Mouse (Mus musculus) C2C12 (cell line): ENCODE data around the gene Tiam1. TPM values are rescaled to one million over a fixed set of nuclear protein-coding genes. Genes with fewer than 3 reads are reported as not detected.

Experiments
- H3K27me3 ChIP-seq: one replicate; pipeline ENCODE4 v1.6.1; 2011; ENCODE audit not compliant: control insufficient read depth, insufficient read depth, insufficient read length
- H3K36me3 ChIP-seq: one replicate; pipeline ENCODE4 v1.6.1; 2011; ENCODE audit not compliant: control insufficient read depth, insufficient read depth
- H3K4me3 ChIP-seq: one replicate; pipeline ENCODE4 v1.5.1; 2011; ENCODE audit warnings: mild to moderate bottlenecking, control low read depth; ENCODE audit not compliant: poor library complexity, insufficient read depth, severe bottlenecking
- H3K79me2 ChIP-seq: one replicate; pipeline ENCODE4 v1.6.1; 2011; ENCODE audit not compliant: control insufficient read depth, insufficient read depth
- H3K79me3 ChIP-seq: one replicate; pipeline ENCODE4 v1.6.1; 2011; ENCODE audit warnings: low read depth, control low read depth
- H3ac ChIP-seq: one replicate; pipeline ENCODE3; 2011; ENCODE audit warnings: low read depth; ENCODE audit not compliant: control insufficient read depth, insufficient read length
- CEBPB ChIP-seq: IDR thresholded peaks from one replicate; pipeline ENCODE4 v1.6.1; 2011; ENCODE audit warnings: low read depth, mild to moderate bottlenecking, control low read depth, moderate library complexity
- CTCF ChIP-seq: IDR thresholded peaks from one replicate; pipeline ENCODE4 v1.5.1; 2011; ENCODE audit not compliant: control insufficient read depth, insufficient read depth, insufficient read length
- FOSL1 ChIP-seq: IDR thresholded peaks from one replicate; pipeline ENCODE4 v1.8.0; 2011; ENCODE audit warnings: mild to moderate bottlenecking, low read length; ENCODE audit not compliant: poor library complexity, insufficient read depth, severe bottlenecking
- MAX ChIP-seq: IDR thresholded peaks from one replicate; pipeline ENCODE4 v1.6.1; 2011; ENCODE audit warnings: mild to moderate bottlenecking, control low read depth
- MYOD1 ChIP-seq: IDR thresholded peaks from one replicate; pipeline ENCODE4 v1.6.1; 2011; ENCODE audit warnings: low read depth; ENCODE audit not compliant: control insufficient read depth, insufficient read length
- MYOG ChIP-seq: IDR thresholded peaks from one replicate; pipeline ENCODE4 v1.6.1; 2011; ENCODE audit not compliant: control insufficient read depth, insufficient read length; ENCODE audit errors: extremely low read depth
- USF1 ChIP-seq: IDR thresholded peaks from one replicate; pipeline ENCODE4 v1.6.1; 2011; ENCODE audit warnings: low read depth, mild to moderate bottlenecking, control low read depth, moderate library complexity
- polyA plus RNA-seq: library from polyadenylated mRNA; unstranded; fragments of >200 nt; fragmentation: generic; extraction: Trizol; gene quantifications from one replicate; pipeline ENCODE4 v1.2.1, GENCODE M21; 2012; ENCODE audit warnings: missing spikeins

The Tiam1 gene
- polyA plus RNA-seq, 1 experiment: 6.9 TPM

DNA sequence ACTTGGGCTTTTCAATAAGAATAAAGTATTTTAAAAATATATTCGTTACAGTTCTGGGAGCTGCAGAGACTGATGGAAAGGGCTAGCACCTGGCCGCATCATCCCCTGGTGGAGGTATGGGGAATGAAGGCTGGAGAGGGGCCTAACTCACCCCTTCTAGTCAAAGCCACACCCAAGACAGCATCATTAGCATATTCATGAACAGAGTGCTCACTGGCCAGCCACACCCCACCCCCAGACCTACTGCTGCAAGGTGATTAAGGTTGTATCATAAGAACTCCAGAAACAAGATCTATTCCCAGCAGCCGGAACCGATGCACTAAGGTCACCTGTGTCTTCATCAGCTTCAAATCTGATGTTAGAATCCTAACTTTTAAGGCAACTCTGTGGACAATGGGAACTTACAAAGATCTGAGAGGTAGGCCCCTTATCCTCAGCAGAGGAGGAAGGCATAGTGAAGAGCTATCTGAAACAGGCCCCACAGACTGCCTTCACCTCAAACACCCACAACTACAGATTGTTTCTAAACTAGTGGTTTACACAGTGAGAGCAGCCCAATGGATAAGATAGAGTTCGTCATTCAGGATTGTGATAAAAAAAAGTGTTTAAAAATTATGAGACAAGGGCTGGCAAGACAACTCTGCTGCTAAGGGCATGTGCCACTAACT lies 153.1 kb downstream of the Tiam1 start:
- Histone ChIP-seq H3K79me3 (no peaks in the 10 kb centered on the region), H3K36me3 (no peaks in the 10 kb centered on the region), H3K4me3 (no peak overlapping the region), H3K79me2 (no peaks in the 10 kb centered on the region), H3ac (no peak overlapping the region), H3K27me3 (no peaks in the 10 kb centered on the region)
- TF ChIP-seq MAX (no peak), MYOD1 (no peak), CEBPB (no peak), FOSL1 (no peak), MYOG (no peak), CTCF (no peak), USF1 (no peak)

DNA sequence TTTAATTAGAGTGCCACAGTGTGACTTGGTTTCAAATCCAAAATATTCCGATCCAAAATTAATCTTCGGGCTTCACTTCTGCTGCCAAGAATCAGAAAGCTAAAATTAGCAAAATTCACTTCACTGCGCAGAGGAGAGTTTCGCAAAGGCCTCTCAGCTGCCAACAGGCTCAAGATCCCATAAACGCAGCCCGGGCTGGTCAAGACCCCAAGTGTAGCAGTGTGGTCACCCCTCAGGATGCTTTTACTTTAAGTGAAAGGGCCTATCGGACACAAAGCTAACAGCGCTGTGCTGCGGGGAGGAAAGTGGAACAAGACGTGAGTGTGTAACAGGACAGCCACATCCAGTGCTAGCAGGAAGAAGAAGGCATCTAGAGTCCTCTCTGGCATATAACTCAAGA lies 153.8 kb downstream of the Tiam1 start:
- no peak overlapping the region for H3ac ChIP-seq
- H3K79me2 ChIP-seq: no peaks in the 10 kb centered on the region
- TF ChIP-seq CTCF: no peak
- no peak for TF ChIP-seq MAX
- no peak for TF ChIP-seq USF1
- no peak for TF ChIP-seq FOSL1
- no peak for TF ChIP-seq CEBPB
- no peak for TF ChIP-seq MYOD1
- no peak for TF ChIP-seq MYOG
- H3K4me3 ChIP-seq: no peak overlapping the region
- H3K36me3 ChIP-seq: no peaks in the 10 kb centered on the region
- no peaks in the 10 kb centered on the region for H3K79me3 ChIP-seq
- no peaks in the 10 kb centered on the region for H3K27me3 ChIP-seq

DNA sequence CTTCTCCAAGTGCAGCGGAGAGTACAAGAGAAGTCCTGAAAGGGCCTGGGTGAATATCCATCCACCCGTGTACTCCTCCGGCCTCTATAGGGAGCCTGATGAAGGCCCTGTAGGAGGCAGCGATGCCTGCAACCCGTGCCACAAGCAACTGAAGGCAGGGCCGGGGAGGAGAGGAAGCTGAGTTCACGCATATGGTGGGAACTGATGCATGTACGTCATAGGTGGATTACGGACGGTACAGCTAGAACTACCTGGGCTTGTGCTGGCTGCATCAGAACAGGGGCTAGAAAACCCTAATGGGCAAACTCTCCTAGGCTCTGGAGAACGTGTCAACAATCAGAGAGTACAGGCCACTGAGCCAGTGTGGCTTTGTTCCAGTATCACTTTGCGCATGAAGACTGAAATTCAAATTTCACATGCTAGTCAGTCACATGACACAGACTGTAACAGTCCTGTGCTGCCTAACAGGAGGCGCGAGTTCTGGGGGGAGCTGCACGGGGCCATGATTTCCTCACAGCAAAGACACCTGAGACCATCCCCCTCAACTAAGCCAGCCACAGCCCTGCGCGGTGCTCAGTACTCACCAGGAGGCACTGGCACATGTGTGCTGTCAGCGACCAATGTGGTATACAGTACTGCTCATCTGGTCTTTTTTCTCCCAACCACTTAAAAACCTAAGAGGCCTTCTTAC lies 156.8 kb downstream of the Tiam1 start:
- Histone ChIP-seq H3K4me3 (no peak overlapping the region), H3K79me2 (no peaks in the 10 kb centered on the region), H3K36me3 (no peaks in the 10 kb centered on the region), H3K79me3 (no peaks in the 10 kb centered on the region), H3K27me3 (no peaks in the 10 kb centered on the region), H3ac (no peak overlapping the region)
- no peak for TF ChIP-seq MYOD1
- TF ChIP-seq FOSL1: no peak
- TF ChIP-seq CTCF: no peak
- no peak for TF ChIP-seq MAX
- no peak for TF ChIP-seq CEBPB
- no peak for TF ChIP-seq MYOG
- TF ChIP-seq USF1: no peak

DNA sequence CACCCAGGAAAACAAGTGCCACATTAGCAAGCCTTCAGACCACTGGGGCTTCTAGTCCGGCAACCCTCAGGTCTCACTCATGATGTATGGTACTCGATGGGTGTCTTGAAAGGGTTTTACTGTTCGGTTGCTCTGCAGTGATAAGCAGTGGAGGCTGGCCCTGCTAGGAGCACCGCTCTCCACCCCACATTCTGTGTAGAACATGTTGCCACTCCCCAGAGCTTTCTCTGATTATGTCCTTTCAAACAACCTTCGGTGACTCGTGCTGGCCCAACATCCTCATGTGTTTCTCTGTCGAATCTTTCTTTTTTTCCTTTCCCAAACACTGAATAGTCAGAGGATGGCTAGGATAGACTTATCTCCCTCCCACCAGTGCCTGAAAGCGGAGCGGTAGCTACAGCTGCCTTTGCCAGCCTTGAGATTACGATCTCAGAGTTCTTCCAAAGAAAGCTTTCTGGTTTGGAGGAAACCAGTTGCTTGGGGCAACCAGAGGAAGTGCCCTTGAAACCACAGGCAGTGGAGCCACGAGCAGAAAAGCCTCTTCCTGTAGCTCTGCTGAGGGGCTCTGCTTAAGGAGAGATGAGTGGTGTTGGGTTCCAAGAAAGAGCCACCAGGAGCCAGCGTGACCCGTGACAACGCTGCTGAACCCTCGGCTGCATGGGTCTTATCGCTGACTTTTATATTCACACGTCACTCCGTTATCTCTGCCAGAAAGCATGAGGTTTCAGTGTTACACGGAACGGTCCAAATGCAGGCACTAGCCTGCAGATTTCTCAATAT lies 157.7 kb downstream of the Tiam1 start:
- H3K4me3 ChIP-seq: no peak overlapping the region
- H3K79me2 ChIP-seq: no peaks in the 10 kb centered on the region
- H3ac ChIP-seq: no peak overlapping the region
- TF ChIP-seq USF1 (no peak), MYOG (no peak), FOSL1 (no peak), CTCF (no peak), CEBPB (no peak), MYOD1 (no peak), MAX (no peak)
- H3K36me3 ChIP-seq: no peaks in the 10 kb centered on the region
- H3K79me3 ChIP-seq: no peaks in the 10 kb centered on the region
- H3K27me3 ChIP-seq: no peaks in the 10 kb centered on the region

DNA sequence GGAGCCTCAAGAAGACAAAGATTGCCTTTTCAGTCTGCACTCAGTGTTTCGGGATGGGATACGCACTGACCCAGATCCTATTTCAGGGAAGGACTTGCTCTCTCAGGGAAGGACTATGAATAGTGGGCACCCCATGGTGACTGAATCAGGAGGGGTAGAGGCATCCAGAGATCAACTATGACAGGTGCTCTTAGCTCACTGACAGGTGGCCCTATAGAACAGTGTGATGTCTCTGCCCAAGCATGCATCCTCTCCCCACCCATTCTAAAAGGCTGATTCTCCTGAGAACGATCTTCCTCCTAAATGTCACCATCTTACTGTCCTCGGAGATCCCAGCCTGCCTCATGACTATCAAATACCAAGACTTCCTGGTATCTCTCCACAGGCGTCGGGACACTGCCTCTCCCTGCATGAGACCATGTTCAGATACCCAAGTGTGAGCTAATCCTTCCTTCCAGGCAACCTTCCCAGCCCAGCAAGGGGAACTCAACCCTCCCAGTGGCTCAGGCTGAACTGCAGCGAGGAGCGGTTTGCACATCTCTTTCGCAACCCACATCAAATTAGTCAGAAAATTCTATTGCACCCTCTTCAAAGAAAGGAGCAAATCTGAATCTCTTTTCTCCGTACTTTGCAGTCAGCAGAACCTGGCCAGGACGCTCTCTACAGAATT lies 163.4 kb downstream of the Tiam1 start:
- H3K27me3 ChIP-seq: no peaks in the 10 kb centered on the region
- no peaks in the 10 kb centered on the region for H3K36me3 ChIP-seq
- H3K79me3 ChIP-seq: no peaks in the 10 kb centered on the region
- no peak overlapping the region for H3K4me3 ChIP-seq
- no peak for TF ChIP-seq CEBPB
- no peak for TF ChIP-seq MYOD1
- no peak for TF ChIP-seq FOSL1
- no peak for TF ChIP-seq MAX
- no peak for TF ChIP-seq MYOG
- TF ChIP-seq USF1: no peak
- TF ChIP-seq CTCF: no peak
- H3K79me2 ChIP-seq: no peaks in the 10 kb centered on the region
- H3ac ChIP-seq: no peak overlapping the region
